Mouse (Mus musculus) limb, embryonic 15.5 days (tissue): ENCODE results near the gene Htt. TPM values are rescaled to one million over a fixed set of nuclear protein-coding genes. Genes with fewer than 3 reads are reported as not detected.
"Not testable (repeated sequence)": the region's sequence is repeated elsewhere in the genome, so short reads cannot be mapped to it uniquely, and the experiment has no call there.

ENCODE experiments used
- ATAC-seq: fragments of 200-750 bp; cut with Nextera tagmentation; 2 replicates; pipeline ENCODE4 v1.8.0; 2017; ENCODE audit warnings: low read depth, moderate TSS enrichment; ENCODE audit not compliant: insufficient number of reproducible peaks, low FRiP score, low TSS enrichment
- H3K27ac ChIP-seq: fragments of 300-500 bp; sonication (generic); 2 replicates; pipeline ENCODE4 v1.5.1; 2015; ENCODE audit warnings: moderate library complexity, mild to moderate bottlenecking, inconsistent platforms
- H3K27me3 ChIP-seq: fragments of 300-500 bp; sonication (generic); 2 replicates; pipeline ENCODE4 v1.6.1; 2015; ENCODE audit warnings: inconsistent platforms
- H3K36me3 ChIP-seq: fragments of 300-500 bp; sonication (generic); 2 replicates; pipeline ENCODE4 v1.6.1; 2015; ENCODE audit warnings: inconsistent platforms
- H3K4me1 ChIP-seq: fragments of 300-500 bp; sonication (generic); 2 replicates; pipeline ENCODE4 v1.6.1; 2015; ENCODE audit warnings: inconsistent platforms
- H3K4me2 ChIP-seq: fragments of 300-500 bp; sonication (generic); 2 replicates; pipeline ENCODE4 v1.6.1; 2015; ENCODE audit warnings: mild to moderate bottlenecking, inconsistent platforms
- H3K4me3 ChIP-seq: fragments of 300-500 bp; sonication (generic); 2 replicates; pipeline ENCODE4 v1.5.1; 2015; ENCODE audit warnings: mild to moderate bottlenecking, inconsistent platforms
- H3K9ac ChIP-seq: fragments of 300-500 bp; sonication (generic); 2 replicates; pipeline ENCODE4 v1.6.1; 2015; ENCODE audit warnings: inconsistent platforms
- H3K9me3 ChIP-seq: fragments of 300-500 bp; sonication (generic); 2 replicates; pipeline ENCODE4 v1.6.1; 2016; ENCODE audit warnings: inconsistent platforms
- WGBS: fragments of 180-500 bp; shearing (Covaris S2); methylation state at CpG from one replicate; pipeline ENCODE4 v1.1.7; 2015; 5-methylcytosine and 5-hydroxymethylcytosine counted together
- polyA plus RNA-seq: library from polyadenylated mRNA; unstranded; fragments of >200 nt; fragmentation: Nextera tagmentation; extraction: Ambion mirVana; gene quantifications from 2 replicates; pipeline ENCODE4 v1.2.1, GENCODE M21; 2015

The Htt gene
- polyA plus RNA-seq, 1 experiment from 2014 or later, result 11.3 TPM

GRCm38 (mm10) chr5:34785027-34785426 is 23.5 kb downstream of the Htt start:
- Histone ChIP-seq H3K4me3 (no peak overlapping the region), H3K36me3 (peaks cover 21% of the 10 kb centered on the region; the same call in 1 of the 2 replicates), H3K27ac (no peak overlapping the region), H3K27me3 (no peaks in the 10 kb centered on the region), H3K4me2 (no peak overlapping the region), H3K9me3 (no peaks in the 10 kb centered on the region), H3K4me1 (no peaks in the 10 kb centered on the region), H3K9ac (no peak overlapping the region)
- ATAC-seq, result no peak
- 94% methylated on average over 3 of the region's 3 CpGs for WGBS

- no peak overlapping the region for H3K27ac ChIP-seq
- peaks cover 34% of the 10 kb centered on the region for H3K36me3 ChIP-seq
- H3K4me2 ChIP-seq, result no peak overlapping the region
- WGBS, result 82% methylated on average over 2 of the region's 2 CpGs
- no peaks in the 10 kb centered on the region for H3K4me1 ChIP-seq
- H3K9ac ChIP-seq, result no peak overlapping the region
- H3K27me3 ChIP-seq, result no peaks in the 10 kb centered on the region
- no peak overlapping the region for H3K4me3 ChIP-seq
- ATAC-seq, result no peak
- H3K9me3 ChIP-seq, result no peaks in the 10 kb centered on the region
These were observed 29.6 kb downstream of the Htt start for GRCm38 (mm10) chr5:34791141-34791540.

GRCm38 (mm10) chr5:34800292-34800953 is 38.9 kb downstream of the Htt start:
- 96% methylated on average over 5 of the region's 5 CpGs for WGBS

GRCm38 (mm10) chr5:34806038-34806437 is 44.5 kb downstream of the Htt start:
- no peak overlapping the region for H3K4me2 ChIP-seq
- H3K27me3 ChIP-seq, result no peaks in the 10 kb centered on the region
- no peak overlapping the region for H3K4me3 ChIP-seq
- H3K9ac ChIP-seq, result no peak overlapping the region
- peaks cover 42% of the 10 kb centered on the region for H3K36me3 ChIP-seq
- H3K27ac ChIP-seq, result no peak overlapping the region
- H3K4me1 ChIP-seq, result no peaks in the 10 kb centered on the region
- 93% methylated on average over 1 of the region's 1 CpGs for WGBS
- no peaks in the 10 kb centered on the region for H3K9me3 ChIP-seq
- ATAC-seq, result no peak

More at GRCm38 (mm10) chr5:34800292-34800953, 38.9 kb downstream of the Htt start:
- no peaks in the 10 kb centered on the region for H3K4me1 ChIP-seq
- no peaks in the 10 kb centered on the region for H3K9me3 ChIP-seq
- H3K4me2 ChIP-seq, result no peak overlapping the region
- peaks cover 62% of the 10 kb centered on the region for H3K36me3 ChIP-seq
- no peak overlapping the region for H3K4me3 ChIP-seq
- no peak overlapping the region for H3K9ac ChIP-seq
- no peak overlapping the region for H3K27ac ChIP-seq
- ATAC-seq, result no peak
- no peaks in the 10 kb centered on the region for H3K27me3 ChIP-seq

GRCm38 (mm10) chr5:34822431-34823149 is 61.0 kb downstream of the Htt start:
- Histone ChIP-seq H3K4me2 (no peak overlapping the region), H3K36me3 (peaks cover 45% of the 10 kb centered on the region), H3K9ac (no peak overlapping the region), H3K4me1 (no peaks in the 10 kb centered on the region), H3K4me3 (no peak overlapping the region), H3K27ac (no peak overlapping the region), H3K9me3 (no peaks in the 10 kb centered on the region), H3K27me3 (no peaks in the 10 kb centered on the region)
- ATAC-seq, result no peak
- WGBS, result 92% methylated on average over 3 of the region's 3 CpGs

- Histone ChIP-seq H3K27ac (no peak overlapping the region), H3K27me3 (no peaks in the 10 kb centered on the region), H3K36me3 (peaks cover 40% of the 10 kb centered on the region), H3K9ac (no peak overlapping the region), H3K9me3 (no peaks in the 10 kb centered on the region), H3K4me2 (no peak overlapping the region), H3K4me1 (no peaks in the 10 kb centered on the region), H3K4me3 (no peak overlapping the region)
- 94% methylated on average over 3 of the region's 3 CpGs for WGBS
- no peak for ATAC-seq
These were observed 92.5 kb downstream of the Htt start for GRCm38 (mm10) chr5:34854079-34854478.

- H3K4me2 ChIP-seq, result no peak overlapping the region
- WGBS, result 95% methylated on average over 5 of the region's 5 CpGs
These were observed 103.8 kb downstream of the Htt start for GRCm38 (mm10) chr5:34865367-34865766.

GRCm38 (mm10) chr5:34880307-34880706 is 118.8 kb downstream of the Htt start:
- not testable (repeated sequence) for ATAC-seq, H3K4me1 ChIP-seq, H3K27me3 ChIP-seq, H3K4me2 ChIP-seq, H3K9me3 ChIP-seq, H3K27ac ChIP-seq, H3K9ac ChIP-seq, H3K4me3 ChIP-seq
- H3K36me3 ChIP-seq, result peaks cover 85% of the 10 kb centered on the region
- 95% methylated on average over 3 of the region's 3 CpGs for WGBS

More at GRCm38 (mm10) chr5:34865367-34865766, 103.8 kb downstream of the Htt start:
- H3K27ac ChIP-seq, result no peak overlapping the region
- peaks cover 63% of the 10 kb centered on the region for H3K36me3 ChIP-seq
- H3K27me3 ChIP-seq, result no peaks in the 10 kb centered on the region
- no peak for ATAC-seq
- H3K4me1 ChIP-seq, result no peaks in the 10 kb centered on the region
- no peaks in the 10 kb centered on the region for H3K9me3 ChIP-seq
- H3K9ac ChIP-seq, result no peak overlapping the region
- no peak overlapping the region for H3K4me3 ChIP-seq

- no peaks in the 10 kb centered on the region for H3K9me3 ChIP-seq
- H3K27me3 ChIP-seq, result no peaks in the 10 kb centered on the region
- no peak for ATAC-seq
- no peaks in the 10 kb centered on the region for H3K4me1 ChIP-seq
- 91% methylated on average over 3 of the region's 3 CpGs for WGBS
- no peak overlapping the region for H3K9ac ChIP-seq
- H3K36me3 ChIP-seq, result peaks cover 80% of the 10 kb centered on the region
- H3K27ac ChIP-seq, result no peak overlapping the region
- no peak overlapping the region for H3K4me2 ChIP-seq
- no peak overlapping the region for H3K4me3 ChIP-seq
These were observed 119.5 kb downstream of the Htt start for GRCm38 (mm10) chr5:34881023-34881422.

GRCm38 (mm10) chr5:34885250-34885649 is 123.7 kb downstream of the Htt start:
- H3K27ac ChIP-seq, result no peak overlapping the region
- H3K4me2 ChIP-seq, result no peak overlapping the region
- peaks cover 77% of the 10 kb centered on the region for H3K36me3 ChIP-seq
- no peaks in the 10 kb centered on the region for H3K9me3 ChIP-seq
- WGBS, result 85% methylated on average over 3 of the region's 3 CpGs
- H3K9ac ChIP-seq, result no peak overlapping the region
- ATAC-seq, result no peak
- H3K4me1 ChIP-seq, result no peaks in the 10 kb centered on the region
- H3K4me3 ChIP-seq, result no peak overlapping the region
- no peaks in the 10 kb centered on the region for H3K27me3 ChIP-seq

GRCm38 (mm10) chr5:34889252-34889651 is 127.7 kb downstream of the Htt start:
- WGBS, result 84% methylated on average over 4 of the region's 4 CpGs
- Histone ChIP-seq H3K27me3 (no peaks in the 10 kb centered on the region), H3K4me2 (no peak overlapping the region), H3K4me3 (no peak overlapping the region), H3K27ac (no peak overlapping the region), H3K4me1 (no peaks in the 10 kb centered on the region), H3K36me3 (peaks cover 76% of the 10 kb centered on the region), H3K9ac (no peak overlapping the region), H3K9me3 (no peaks in the 10 kb centered on the region)
- ATAC-seq, result no peak

- H3K9ac ChIP-seq, result no peak overlapping the region
- H3K36me3 ChIP-seq, result peaks cover 73% of the 10 kb centered on the region
- WGBS, result 90% methylated on average over 3 of the region's 3 CpGs
- no peak overlapping the region for H3K4me2 ChIP-seq
- no peaks in the 10 kb centered on the region for H3K27me3 ChIP-seq
- H3K27ac ChIP-seq, result no peak overlapping the region
- no peak for ATAC-seq
- H3K4me1 ChIP-seq, result no peaks in the 10 kb centered on the region
- no peaks in the 10 kb centered on the region for H3K9me3 ChIP-seq
- no peak overlapping the region for H3K4me3 ChIP-seq
These were observed 135.3 kb downstream of the Htt start for GRCm38 (mm10) chr5:34896697-34897453.
